Mouse (Mus musculus): ENCODE results near the gene Cep170b. TPM values are rescaled to one million over a fixed set of nuclear protein-coding genes. Genes with fewer than 3 reads are reported as not detected.
A peak's percentile ranks its signal among the peaks of the same experiment; 100 is the strongest.

The Cep170b gene
- total RNA-seq, 2 experiments from 2014 or later: 11.2 to 12.6 TPM

GRCm38 (mm10) chr12:112702374-112703320 lies 17.6 kb upstream of the Cep170b start:
- DNase-seq: no peak

DNA sequence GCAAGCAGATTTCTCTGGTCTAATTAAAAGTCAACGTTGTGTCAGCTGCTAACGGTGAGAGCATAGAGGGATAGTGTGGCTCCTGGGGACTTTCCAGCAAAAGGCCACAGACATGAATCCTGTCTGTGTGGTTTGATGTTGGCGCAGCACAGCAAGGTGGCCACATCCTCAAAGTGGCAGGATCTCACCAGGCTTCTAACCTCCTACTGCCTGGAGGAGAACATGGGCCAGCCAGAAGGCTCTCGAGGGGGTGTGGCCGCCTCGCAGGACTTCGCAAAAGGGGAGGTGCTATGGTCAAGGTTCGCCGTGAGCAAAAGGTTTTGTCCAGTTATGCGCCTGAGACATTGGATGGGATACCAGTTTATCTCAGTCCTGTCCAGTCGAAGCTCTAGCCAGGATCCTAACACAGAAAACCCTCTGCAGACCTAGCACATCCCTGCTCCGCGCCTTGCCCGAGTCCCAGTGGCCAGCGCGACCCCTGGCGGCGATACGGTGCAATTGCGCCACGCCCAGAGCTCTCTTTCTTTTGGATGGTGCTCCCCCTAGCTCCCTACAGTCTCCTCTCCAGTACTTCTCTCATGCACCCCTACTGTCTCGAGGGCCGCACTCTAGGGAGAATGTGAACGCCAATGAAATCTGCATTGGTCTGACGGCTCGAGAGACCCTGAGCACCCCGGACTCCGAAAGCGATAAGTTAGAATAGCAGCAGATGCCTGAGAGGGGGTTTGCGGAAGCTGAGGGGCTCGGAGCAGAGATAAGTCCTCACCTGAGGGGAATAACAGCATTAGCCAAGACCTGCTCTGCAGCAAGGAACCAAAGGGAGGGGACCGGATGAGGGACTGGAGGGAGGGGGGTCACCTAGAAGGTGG lies 13.3 kb upstream of the Cep170b start:
- peak; percentile 92 for DNase-seq

DNA sequence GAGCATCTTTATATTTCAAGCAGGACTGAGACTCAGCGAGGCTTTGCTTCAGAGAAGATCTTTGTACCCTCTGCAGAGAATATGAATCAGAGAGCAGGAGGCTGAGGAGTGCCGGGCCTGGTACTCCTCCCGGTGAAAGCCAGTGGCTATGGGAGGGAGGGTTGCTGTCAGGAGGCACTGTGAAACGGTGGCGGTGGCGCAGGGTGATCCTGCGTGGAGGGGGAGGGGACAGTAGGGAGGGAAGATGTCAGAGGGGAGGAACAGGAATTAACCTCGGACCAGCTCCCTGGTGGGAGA lies 12.7 kb upstream of the Cep170b start:
- DNase-seq: no peak

DNA sequence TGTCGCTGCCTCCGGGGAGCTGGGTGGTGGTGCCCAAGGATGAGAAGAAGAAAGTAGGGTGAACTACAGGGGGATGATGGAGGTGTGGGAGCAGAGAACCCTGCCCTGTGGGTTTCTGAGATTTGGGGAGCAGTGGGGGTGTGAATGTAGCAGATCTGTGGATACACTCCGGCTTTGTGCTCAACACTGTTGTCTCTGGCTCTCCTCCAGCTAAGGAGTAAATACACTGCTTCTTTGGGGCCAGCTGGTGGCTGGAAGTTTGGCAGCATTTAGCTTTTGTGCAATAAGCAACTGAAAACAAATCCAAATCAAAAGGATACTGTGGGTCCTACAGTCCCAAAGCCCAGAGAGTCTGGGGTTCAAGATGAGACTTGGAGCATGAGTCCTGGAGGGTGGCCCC lies 6.3 kb upstream of the Cep170b start:
- no peak for DNase-seq

- peak; percentile 54 for DNase-seq
Measured at GRCm38 (mm10) chr12:112717140-112717539, 3.1 kb upstream of the Cep170b start.

- DNase-seq: no peak
Measured at GRCm38 (mm10) chr12:112718995-112719394, 1.3 kb upstream of the Cep170b start.

DNA sequence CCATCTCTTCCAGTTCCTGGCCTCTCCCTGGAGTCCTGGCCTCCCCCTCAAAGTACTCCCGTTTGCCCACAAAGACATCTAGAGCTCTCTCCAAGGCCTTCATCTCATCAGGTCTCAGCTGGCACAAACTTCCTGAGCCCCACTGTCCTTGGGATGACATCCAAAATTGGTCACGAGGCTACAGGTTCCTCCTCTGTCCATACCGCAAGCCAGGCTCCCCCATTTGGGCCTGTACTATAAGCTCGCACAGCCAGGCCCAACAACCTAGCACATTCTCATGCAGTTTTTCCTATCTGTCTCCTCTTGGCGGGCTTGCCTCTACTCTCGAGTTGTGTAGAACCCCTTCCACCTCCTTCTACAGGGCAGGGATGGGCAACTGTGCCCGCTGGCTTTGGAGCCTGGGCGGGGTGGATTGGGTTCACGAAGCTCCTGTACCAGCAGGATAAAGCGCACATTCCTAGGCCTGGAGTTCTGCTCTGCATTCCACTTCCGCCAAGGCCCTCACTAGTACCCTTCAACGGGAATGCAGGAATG lies 702 bp downstream of the Cep170b start:
- DNase-seq: no peak

- DNase-seq: peak; percentile 46
Measured at GRCm38 (mm10) chr12:112721424-112722239, 1.4 kb downstream of the Cep170b start.

- peak; percentile 56 for DNase-seq
Measured at GRCm38 (mm10) chr12:112722240-112723027, 2.2 kb downstream of the Cep170b start.

GRCm38 (mm10) chr12:112723028-112723330 lies 2.7 kb downstream of the Cep170b start:
- no peak for DNase-seq

DNA sequence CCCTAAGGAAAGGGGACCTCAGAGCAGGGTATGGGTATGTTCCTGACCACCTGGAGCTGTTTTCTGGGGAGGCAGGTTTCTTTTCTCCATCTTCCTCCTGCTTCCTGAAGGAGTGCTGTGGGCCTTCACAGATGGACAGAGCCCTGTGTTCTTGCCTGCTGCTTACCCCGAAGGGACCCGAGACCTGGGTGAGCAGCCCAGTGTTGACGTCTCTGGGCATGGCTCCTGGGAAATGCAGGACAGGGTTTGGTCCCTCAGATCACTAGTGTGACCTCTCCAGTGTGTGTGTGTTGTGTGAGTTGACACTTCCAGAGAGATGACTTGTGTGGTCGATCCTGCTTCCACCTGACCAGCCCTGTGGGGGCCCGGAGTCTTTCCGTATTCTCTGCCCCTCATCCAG lies 3.2 kb downstream of the Cep170b start:
- no peak for DNase-seq

GRCm38 (mm10) chr12:112724077-112724805 lies 4.0 kb downstream of the Cep170b start:
- DNase-seq: peak; percentile 68

GRCm38 (mm10) chr12:112727801-112728200 lies 7.5 kb downstream of the Cep170b start:
- DNase-seq: no peak

GRCm38 (mm10) chr12:112730808-112731207 lies 10.6 kb downstream of the Cep170b start:
- DNase-seq: no peak

DNA sequence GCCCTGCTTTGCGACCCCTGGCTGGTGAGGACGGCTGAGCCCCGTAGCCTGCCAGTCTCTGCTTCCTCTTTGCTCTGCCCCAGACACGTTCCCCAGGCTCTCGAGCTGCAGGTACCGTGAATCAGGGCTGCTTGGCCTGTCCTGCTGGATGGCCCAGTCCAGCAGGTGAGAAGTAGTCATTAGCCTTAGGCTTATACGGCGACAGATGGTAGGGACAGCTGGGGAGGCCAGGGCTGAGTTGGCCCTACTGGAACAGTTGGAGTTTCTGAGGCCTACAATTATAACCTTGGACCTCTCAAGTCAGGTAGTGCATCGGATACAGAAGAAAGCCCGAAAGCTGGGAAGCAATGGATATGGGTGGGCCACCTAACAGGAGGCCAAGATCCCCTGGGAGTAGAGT lies 12.3 kb downstream of the Cep170b start:
- DNase-seq: no peak

DNA sequence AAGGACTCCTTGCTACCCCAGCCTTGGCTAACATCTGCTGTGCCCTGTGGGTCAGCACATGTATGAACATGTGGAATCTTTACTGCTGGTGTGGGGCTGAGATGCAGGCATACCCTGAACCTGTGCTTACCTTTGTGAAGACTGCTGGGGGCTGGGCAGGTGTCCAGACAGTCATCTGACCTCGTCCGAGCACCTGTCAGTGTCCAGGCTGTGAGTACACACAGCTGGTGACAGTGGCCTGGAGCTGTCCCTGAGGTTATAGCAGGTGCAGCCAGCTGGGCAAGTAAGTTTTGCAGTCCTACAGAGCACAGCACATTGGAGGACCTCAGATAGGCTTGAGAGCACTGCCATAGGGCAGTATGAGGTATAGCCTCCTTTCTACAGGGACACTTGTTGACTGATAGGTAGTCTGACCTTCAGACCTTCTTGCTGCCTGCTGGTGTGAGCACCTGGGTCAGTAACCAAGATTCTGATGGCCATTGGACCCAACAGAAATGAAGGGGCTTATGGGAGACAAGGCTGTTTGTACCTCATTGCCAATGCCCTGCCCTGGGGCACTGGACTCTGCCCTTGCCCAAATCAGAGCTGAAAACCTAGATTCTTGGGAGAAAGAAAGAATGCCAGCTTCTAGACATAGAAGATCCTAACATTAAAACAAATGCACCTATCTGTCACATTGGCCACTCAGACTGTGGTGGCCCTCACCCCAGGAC lies 14.0 kb downstream of the Cep170b start:
- peak; percentile 6 for DNase-seq

DNA sequence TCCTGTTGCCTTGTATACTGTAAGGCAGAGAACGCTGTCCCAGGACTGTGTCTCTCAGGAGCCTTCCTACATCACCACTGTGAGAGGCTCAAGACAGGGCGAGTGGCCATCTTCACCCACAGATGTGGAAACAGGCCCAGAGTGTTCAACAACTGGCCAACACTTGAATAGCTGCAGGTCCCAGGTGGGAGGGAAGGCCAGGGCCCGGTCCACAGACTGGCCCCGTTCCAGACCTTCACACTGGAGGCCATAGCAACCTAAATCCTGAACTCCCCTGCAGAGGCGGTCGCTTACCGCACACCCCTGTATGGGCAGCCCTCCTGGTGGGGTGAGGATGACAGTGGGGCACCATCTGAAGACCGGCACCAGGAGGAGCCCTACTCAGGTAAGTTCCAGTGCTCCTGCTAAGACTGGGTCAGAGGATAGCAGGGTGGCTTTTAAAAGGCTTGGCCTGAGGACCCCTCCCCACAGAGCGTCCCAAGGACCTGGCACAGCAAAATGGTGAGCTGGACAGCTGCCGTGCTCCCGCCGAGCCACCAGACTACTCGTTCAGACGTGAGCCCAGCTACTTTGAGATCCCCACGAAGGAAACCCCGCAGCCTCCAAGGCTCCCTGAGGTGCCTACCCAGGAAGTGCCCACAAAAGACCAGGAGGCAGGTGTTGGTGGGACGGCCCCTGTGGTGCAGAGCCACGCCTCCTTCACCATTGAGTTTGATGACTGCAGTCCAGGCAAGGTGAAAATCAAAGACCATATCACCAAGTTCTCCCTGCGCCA lies 14.8 kb downstream of the Cep170b start:
- peak; percentile 6 for DNase-seq

GRCm38 (mm10) chr12:112735896-112736635 lies 15.8 kb downstream of the Cep170b start:
- peak; percentile 3 for DNase-seq

- no peak for DNase-seq
Measured at GRCm38 (mm10) chr12:112736636-112736925, 16.3 kb downstream of the Cep170b start.

Data from gastrocnemius, postnatal 10 days (tissue).